Mouse (Mus musculus) hindbrain, embryonic 15.5 days (tissue): ENCODE data around the gene Greb1. TPM values are rescaled to one million over a fixed set of nuclear protein-coding genes. Genes with fewer than 3 reads are reported as not detected.
A peak's percentile ranks its signal among the peaks of the same experiment; 100 is the strongest.

Experiments
- ATAC-seq: fragments of 200-750 bp; cut with Nextera tagmentation; 2 replicates; pipeline ENCODE4 v1.8.0; 2017; ENCODE audit warnings: low read depth, moderate number of reproducible peaks, moderate TSS enrichment; ENCODE audit not compliant: low FRiP score
- H3K27ac ChIP-seq: fragments of 300-500 bp; sonication (generic); replicated peaks from 2 replicates; pipeline ENCODE4 v1.5.1; 2015; ENCODE audit warnings: mild to moderate bottlenecking, inconsistent platforms
- H3K27me3 ChIP-seq: fragments of 300-500 bp; sonication (generic); 2 replicates; pipeline ENCODE4 v1.6.1; 2015; ENCODE audit warnings: control low read depth, inconsistent platforms
- H3K36me3 ChIP-seq: fragments of 300-500 bp; sonication (generic); 2 replicates; pipeline ENCODE4 v1.6.1; 2015; ENCODE audit warnings: control low read depth, inconsistent platforms
- H3K4me1 ChIP-seq: fragments of 300-500 bp; sonication (generic); replicated peaks from 2 replicates; pipeline ENCODE4 v1.6.1; 2015; ENCODE audit warnings: control low read depth, inconsistent platforms
- H3K4me2 ChIP-seq: fragments of 300-500 bp; sonication (generic); 2 replicates; pipeline ENCODE4 v1.6.1; 2015; ENCODE audit warnings: moderate library complexity, mild to moderate bottlenecking, inconsistent platforms
- H3K4me3 ChIP-seq: fragments of 300-500 bp; sonication (generic); 2 replicates; pipeline ENCODE4 v1.5.1; 2015; ENCODE audit warnings: mild to moderate bottlenecking, inconsistent platforms
- H3K9ac ChIP-seq: fragments of 300-500 bp; sonication (generic); 2 replicates; pipeline ENCODE4 v1.6.1; 2015; ENCODE audit warnings: inconsistent platforms
- H3K9me3 ChIP-seq: fragments of 300-500 bp; sonication (generic); 2 replicates; pipeline ENCODE4 v1.6.1; 2016; ENCODE audit warnings: control low read depth, inconsistent platforms
- WGBS: fragments of 180-500 bp; shearing (Covaris S2); methylation state at CpG from one replicate; pipeline ENCODE4 v1.1.7; 2015; 5-methylcytosine and 5-hydroxymethylcytosine counted together
- polyA plus RNA-seq: library from polyadenylated mRNA; unstranded; fragments of >200 nt; fragmentation: Nextera tagmentation; extraction: Ambion mirVana; gene quantifications from 2 replicates; pipeline ENCODE4 v1.2.1, GENCODE M21; 2015

Gene Greb1
- polyA plus RNA-seq, 1 experiment from 2014 or later = 0.84 TPM

DNA sequence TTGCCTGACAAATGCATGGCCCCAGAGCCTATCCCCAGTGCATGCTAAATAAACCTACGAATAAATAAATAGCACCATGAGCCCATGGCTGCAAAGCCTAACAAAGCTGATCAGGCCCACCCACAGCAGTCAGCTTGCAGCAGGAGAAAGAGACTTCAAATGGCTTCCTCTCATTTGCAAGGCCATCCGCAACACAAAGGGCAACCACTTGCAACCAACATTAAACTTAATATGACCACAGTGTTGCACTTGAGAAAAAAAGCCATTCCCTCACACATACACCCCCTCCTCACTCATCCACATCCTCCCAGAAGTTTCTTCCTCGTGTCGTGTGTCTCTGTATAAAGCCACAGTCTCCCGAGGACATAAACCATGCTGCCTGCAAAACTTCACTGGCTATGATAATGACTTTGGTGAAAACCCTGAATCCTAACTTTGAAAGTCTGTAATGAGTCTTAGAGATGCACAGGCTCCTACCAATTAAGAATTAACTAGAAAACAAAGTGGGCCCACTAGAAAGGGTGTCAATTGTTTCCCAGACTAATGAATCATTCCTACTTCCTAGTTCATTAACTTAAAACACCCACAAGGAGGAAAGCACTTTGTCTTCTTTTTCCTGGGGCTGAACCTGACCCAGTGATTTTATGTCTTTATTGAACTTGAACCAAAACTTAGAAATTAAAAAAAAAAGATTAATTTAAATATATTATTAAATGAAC is 2.7 kb upstream of the Greb1 start:
- no peak for ATAC-seq
- Histone ChIP-seq H3K27me3 (peaks cover 7% of the 10 kb centered on the region), H3K36me3 (no peaks in the 10 kb centered on the region), H3K9me3 (no peaks in the 10 kb centered on the region), H3K4me1 (peaks cover 14% of the 10 kb centered on the region), H3K4me3 (no peak overlapping the region), H3K9ac (no peak overlapping the region), H3K4me2 (no peak overlapping the region), H3K27ac (no peak overlapping the region)
- WGBS = 18% methylated on average over 5 of the region's 5 CpGs

DNA sequence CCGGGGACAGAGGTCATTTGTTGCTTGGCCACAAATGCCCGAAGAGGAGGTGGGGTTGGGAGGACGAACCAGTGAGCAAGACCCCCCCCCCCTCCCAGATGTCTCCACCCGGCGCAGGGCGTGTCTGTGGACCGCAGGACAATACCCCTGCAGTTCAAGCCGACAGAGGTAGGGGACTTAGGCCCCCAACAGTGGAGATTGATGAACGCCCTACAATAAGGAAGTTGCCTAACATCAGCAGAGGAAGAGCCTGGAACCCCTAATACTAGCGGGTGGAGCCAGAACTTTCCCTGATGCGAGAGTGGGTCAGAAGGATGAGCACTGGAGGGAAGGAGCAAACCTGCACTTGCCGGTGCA is 251 bp upstream of the Greb1 start:
- WGBS = 0% methylated on average over 12 of the region's 12 CpGs
- no peaks in the 10 kb centered on the region for H3K36me3 ChIP-seq
- peak overlapping the region; percentile 58 for H3K4me3 ChIP-seq
- ATAC-seq = peak; percentile 17; the same call in 1 of the 2 replicates
- H3K4me2 ChIP-seq = peak overlapping the region; percentile 99
- no peaks in the 10 kb centered on the region for H3K9me3 ChIP-seq
- H3K9ac ChIP-seq = peak overlapping the region; percentile 65
- H3K27ac ChIP-seq = no peak overlapping the region
- peaks cover 14% of the 10 kb centered on the region for H3K4me1 ChIP-seq
- no peaks in the 10 kb centered on the region for H3K27me3 ChIP-seq

GRCm38 (mm10) chr12:16799928-16800258 is 793 bp downstream of the Greb1 start:
- Histone ChIP-seq H3K4me1 (peaks cover 14% of the 10 kb centered on the region), H3K36me3 (no peaks in the 10 kb centered on the region), H3K4me2 (peak overlapping the region; percentile 99), H3K27me3 (no peaks in the 10 kb centered on the region), H3K27ac (no peak overlapping the region), H3K9me3 (no peaks in the 10 kb centered on the region), H3K9ac (no peak overlapping the region; the same call in 1 of the 2 replicates), H3K4me3 (peak overlapping the region; percentile 58)
- no peak for ATAC-seq
- WGBS = 14% methylated on average over 4 of the region's 6 CpGs

GRCm38 (mm10) chr12:16798894-16799293 is 1.8 kb downstream of the Greb1 start:
- Histone ChIP-seq H3K9me3 (no peaks in the 10 kb centered on the region), H3K27ac (no peak overlapping the region), H3K4me2 (no peak overlapping the region), H3K27me3 (no peaks in the 10 kb centered on the region), H3K4me3 (no peak overlapping the region), H3K9ac (no peak overlapping the region), H3K36me3 (no peaks in the 10 kb centered on the region), H3K4me1 (peaks cover 14% of the 10 kb centered on the region)
- no peak for ATAC-seq
- WGBS = 43% methylated on average over 3 of the region's 3 CpGs

DNA sequence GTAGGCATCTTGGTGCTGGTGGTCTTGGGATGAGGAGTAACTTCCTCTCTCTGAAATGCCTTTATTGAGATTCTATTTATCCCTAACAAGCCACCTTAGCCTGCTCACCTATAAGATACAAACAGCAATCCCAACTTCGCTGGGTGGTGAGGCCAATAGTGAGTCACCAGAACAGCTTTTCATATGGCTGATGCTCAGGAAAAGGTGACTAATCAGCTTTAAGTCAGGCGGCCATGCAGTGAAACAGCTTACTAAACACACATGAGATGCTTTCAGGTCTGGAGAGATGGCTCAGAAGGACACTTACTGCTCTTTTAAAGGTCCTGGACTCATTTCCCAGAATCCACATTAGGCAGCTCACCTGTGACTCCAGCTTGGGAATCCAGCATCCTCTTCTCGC is 4.9 kb downstream of the Greb1 start:
- no peak overlapping the region for H3K4me3 ChIP-seq
- H3K9me3 ChIP-seq = no peaks in the 10 kb centered on the region
- no peak overlapping the region for H3K9ac ChIP-seq
- H3K4me2 ChIP-seq = no peak overlapping the region
- no peaks in the 10 kb centered on the region for H3K27me3 ChIP-seq
- H3K4me1 ChIP-seq = peaks cover 10% of the 10 kb centered on the region
- no peaks in the 10 kb centered on the region for H3K36me3 ChIP-seq
- 92% methylated on average over 3 of the region's 3 CpGs for WGBS
- no peak overlapping the region for H3K27ac ChIP-seq
- no peak for ATAC-seq

DNA sequence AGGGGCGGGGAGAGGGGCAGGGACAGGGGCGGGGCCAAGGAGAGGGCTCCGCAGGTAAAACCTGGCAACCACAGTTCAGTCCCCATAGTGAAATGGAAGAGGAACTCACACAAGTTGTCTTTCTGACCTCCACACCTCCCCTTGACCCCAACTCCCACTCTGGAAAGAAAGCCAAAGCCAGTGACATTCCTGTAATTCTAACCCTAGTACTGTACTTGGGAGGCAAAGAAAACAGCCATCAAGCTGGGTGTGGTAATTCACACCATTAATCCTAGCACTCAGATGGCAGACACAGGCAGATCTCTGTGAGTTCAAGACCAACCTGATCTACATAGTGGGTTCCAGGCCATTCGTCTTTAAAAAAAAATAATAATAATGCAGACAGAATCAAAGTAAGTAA is 7.3 kb downstream of the Greb1 start:
- ATAC-seq = no peak
- Histone ChIP-seq H3K9me3 (no peaks in the 10 kb centered on the region), H3K27me3 (no peaks in the 10 kb centered on the region)

DNA sequence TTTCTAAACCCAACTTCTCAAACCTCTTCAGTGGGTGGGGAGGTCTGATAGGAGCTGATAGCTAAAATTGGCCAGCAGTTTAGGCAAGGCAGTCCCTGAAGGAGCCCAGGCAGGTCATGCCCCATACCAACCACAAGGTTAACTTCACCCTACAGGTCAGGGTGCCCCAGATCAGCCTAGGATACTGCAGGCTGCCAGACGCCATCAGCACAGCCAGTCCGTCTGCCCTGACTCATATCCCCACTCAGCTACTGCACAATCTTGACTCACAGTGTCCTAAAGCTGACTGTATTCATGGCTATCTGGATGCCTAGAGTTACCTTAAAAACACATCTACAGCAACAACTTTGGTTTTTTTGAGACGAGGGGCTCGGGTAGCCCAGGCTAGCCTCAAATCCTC is 10.2 kb downstream of the Greb1 start:
- no peak overlapping the region for H3K4me3 ChIP-seq
- no peak overlapping the region for H3K27ac ChIP-seq
- H3K36me3 ChIP-seq = no peaks in the 10 kb centered on the region
- 39% methylated on average over 4 of the region's 4 CpGs for WGBS
- no peaks in the 10 kb centered on the region for H3K9me3 ChIP-seq
- no peak overlapping the region for H3K9ac ChIP-seq
- no peak overlapping the region for H3K4me2 ChIP-seq
- no peaks in the 10 kb centered on the region for H3K27me3 ChIP-seq
- peaks cover 3% of the 10 kb centered on the region; the same call in 1 of the 2 replicates for H3K4me1 ChIP-seq
- ATAC-seq = no peak

More for the DNA sequence above, 7.3 kb downstream of the Greb1 start:
- H3K4me1 ChIP-seq = peaks cover 3% of the 10 kb centered on the region; the same call in 1 of the 2 replicates
- no peak overlapping the region for H3K9ac ChIP-seq
- H3K27ac ChIP-seq = no peak overlapping the region
- 91% methylated on average over 4 of the region's 4 CpGs for WGBS
- no peaks in the 10 kb centered on the region for H3K36me3 ChIP-seq
- no peak overlapping the region for H3K4me3 ChIP-seq
- H3K4me2 ChIP-seq = no peak overlapping the region

DNA sequence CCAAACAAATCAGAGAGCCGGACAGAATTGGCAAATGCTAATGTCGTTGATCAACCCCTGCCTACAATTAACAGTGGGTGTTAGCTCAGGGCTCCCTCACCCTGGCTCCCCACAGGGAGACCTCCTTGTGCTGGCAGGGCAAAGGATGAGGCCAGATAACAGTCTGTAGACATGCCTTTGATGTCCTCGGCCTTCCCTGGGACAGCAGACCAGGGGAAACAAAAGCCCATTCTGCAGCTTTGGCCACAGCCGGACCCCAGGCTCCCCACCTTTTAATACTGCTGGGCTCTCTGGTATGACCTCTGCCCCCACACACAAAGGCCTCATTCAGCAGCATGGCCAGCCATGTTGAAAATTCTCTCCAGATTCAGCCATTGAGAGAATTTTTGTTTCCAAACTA is 10.9 kb downstream of the Greb1 start:
- Histone ChIP-seq H3K4me3 (no peak overlapping the region), H3K4me1 (peaks cover 3% of the 10 kb centered on the region; the same call in 1 of the 2 replicates), H3K36me3 (no peaks in the 10 kb centered on the region), H3K9me3 (no peaks in the 10 kb centered on the region), H3K4me2 (no peak overlapping the region), H3K27ac (no peak overlapping the region), H3K27me3 (no peaks in the 10 kb centered on the region), H3K9ac (no peak overlapping the region)
- no peak for ATAC-seq
- WGBS = 10% methylated on average over 4 of the region's 4 CpGs

DNA sequence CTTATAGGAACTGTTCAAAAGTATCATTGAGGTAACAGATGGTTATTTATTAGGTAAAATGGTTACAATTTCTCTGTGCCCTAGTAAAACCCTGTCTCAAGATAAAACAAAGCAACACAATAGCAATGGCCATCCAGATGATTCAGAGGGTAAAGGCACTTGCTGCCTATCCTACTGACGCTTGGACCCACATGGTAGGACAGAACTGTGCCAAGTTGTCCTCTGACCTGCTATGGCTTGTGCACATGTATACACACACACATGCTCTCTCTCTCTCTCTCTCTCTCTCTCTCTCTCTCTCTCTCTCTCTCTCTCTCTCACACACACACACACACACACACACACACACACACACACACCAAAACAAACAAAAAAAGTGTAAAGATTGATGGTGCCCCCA is 11.5 kb downstream of the Greb1 start:
- Histone ChIP-seq H3K4me3 (no peak overlapping the region), H3K27ac (no peak overlapping the region), H3K4me1 (peaks cover 3% of the 10 kb centered on the region; the same call in 1 of the 2 replicates), H3K27me3 (no peaks in the 10 kb centered on the region), H3K9me3 (no peaks in the 10 kb centered on the region), H3K9ac (no peak overlapping the region), H3K4me2 (no peak overlapping the region), H3K36me3 (no peaks in the 10 kb centered on the region)
- ATAC-seq = no peak
- WGBS = 27% methylated on average over 1 of the region's 1 CpGs

- H3K4me3 ChIP-seq = no peak overlapping the region
- H3K9me3 ChIP-seq = no peaks in the 10 kb centered on the region
- ATAC-seq = no peak
- no peak overlapping the region for H3K9ac ChIP-seq
- H3K27ac ChIP-seq = no peak overlapping the region
- H3K4me2 ChIP-seq = no peak overlapping the region
- no peaks in the 10 kb centered on the region for H3K36me3 ChIP-seq
- WGBS = 54% methylated on average over 2 of the region's 2 CpGs
- H3K4me1 ChIP-seq = peaks cover 3% of the 10 kb centered on the region; the same call in 1 of the 2 replicates
- H3K27me3 ChIP-seq = no peaks in the 10 kb centered on the region
Measured at GRCm38 (mm10) chr12:16788600-16788999, 12.1 kb downstream of the Greb1 start.

DNA sequence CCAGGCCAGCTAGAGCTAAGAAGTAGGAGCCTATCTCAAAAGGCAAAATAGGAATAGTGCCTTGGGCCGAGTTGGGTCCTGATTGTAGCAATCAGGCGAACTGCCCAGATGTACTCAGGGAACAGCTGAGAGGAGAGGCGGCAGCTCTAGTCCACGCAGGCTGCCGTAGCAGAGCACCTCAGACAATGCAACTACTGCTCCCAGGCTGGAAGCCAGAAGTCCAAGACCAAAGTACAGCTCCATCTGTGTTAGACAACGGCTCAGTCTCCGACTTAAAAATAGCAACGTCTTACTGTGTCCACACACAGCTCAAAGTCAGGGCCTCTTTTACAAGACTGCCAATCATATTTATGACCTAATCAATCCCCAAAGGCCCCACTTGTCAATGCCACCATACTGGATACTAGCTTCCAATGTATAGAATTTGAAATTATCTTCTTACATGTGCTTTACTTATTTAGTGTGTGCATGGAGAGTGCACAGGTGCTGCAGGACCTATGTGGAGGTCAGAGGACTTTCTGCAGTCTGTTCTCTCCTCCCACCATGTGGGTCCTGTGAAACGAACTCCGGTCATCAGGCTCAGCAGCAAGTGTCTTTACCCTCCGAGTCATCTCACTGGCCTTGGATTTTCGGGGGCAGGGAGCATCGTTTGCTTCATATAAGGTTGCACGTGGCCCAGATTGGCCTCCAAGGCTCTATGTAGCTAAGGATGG is 19.5 kb downstream of the Greb1 start:
- no peak overlapping the region for H3K4me3 ChIP-seq
- no peaks in the 10 kb centered on the region for H3K4me1 ChIP-seq
- H3K27ac ChIP-seq = no peak overlapping the region
- no peaks in the 10 kb centered on the region for H3K27me3 ChIP-seq
- no peak overlapping the region for H3K9ac ChIP-seq
- H3K4me2 ChIP-seq = no peak overlapping the region
- no peak for ATAC-seq
- H3K36me3 ChIP-seq = no peaks in the 10 kb centered on the region
- H3K9me3 ChIP-seq = no peaks in the 10 kb centered on the region
- 85% methylated on average over 14 of the region's 14 CpGs for WGBS

DNA sequence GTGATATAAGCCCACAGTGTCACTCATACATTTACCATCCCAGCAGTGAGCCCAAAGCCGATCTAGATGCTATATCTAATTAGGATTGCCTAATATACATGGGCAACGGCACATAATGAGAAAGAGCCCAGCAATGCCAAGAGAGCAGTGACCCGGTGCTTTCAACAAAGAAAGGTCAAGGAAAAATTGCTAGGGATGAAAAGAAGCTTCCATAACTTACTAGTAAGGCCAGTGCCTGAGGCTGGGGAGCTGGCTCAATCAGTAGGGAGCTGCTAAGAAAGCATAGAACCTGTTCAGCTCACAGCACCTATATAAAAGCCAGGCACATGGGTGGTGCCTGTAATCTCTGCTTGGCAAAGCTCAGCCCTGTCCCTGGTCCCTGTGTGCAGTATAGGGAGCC is 20.4 kb downstream of the Greb1 start:
- no peaks in the 10 kb centered on the region for H3K27me3 ChIP-seq
- H3K9me3 ChIP-seq = no peaks in the 10 kb centered on the region
- no peak overlapping the region for H3K4me2 ChIP-seq
- WGBS = 67% methylated on average over 3 of the region's 3 CpGs
- no peaks in the 10 kb centered on the region for H3K36me3 ChIP-seq
- H3K9ac ChIP-seq = no peak overlapping the region
- H3K27ac ChIP-seq = no peak overlapping the region
- no peak overlapping the region for H3K4me3 ChIP-seq
- ATAC-seq = no peak
- no peaks in the 10 kb centered on the region for H3K4me1 ChIP-seq
